Mouse (Mus musculus) macrophage (primary cell): ENCODE measurements around the gene Pde11a. TPM values are rescaled to one million over a fixed set of nuclear protein-coding genes. Genes with fewer than 3 reads are reported as not detected.

Source experiments
- H3K27ac ChIP-seq: fragments of 350-480 bp; formaldehyde crosslinking; 2 replicates; pipeline ENCODE4 v1.9.0; 2021
- H3K36me3 ChIP-seq: fragments of 350-480 bp; formaldehyde crosslinking; 2 replicates; pipeline ENCODE4 v1.9.0; 2021; ENCODE audit errors: inconsistent target
- H3K4me3 ChIP-seq: fragments of 350-480 bp; formaldehyde crosslinking; 2 replicates; pipeline ENCODE4 v1.9.0; 2021; ENCODE audit errors: inconsistent target
- H3K79me2 ChIP-seq: fragments of 350-480 bp; formaldehyde crosslinking; 2 replicates; pipeline ENCODE4 v1.9.0; 2021; ENCODE audit errors: inconsistent target
- WGBS: methylation state at CpG from one replicate; pipeline ENCODE4 v1.1.7; 2026; ENCODE audit warnings: inconsistent platforms; ENCODE audit not compliant: missing documents; 5-methylcytosine and 5-hydroxymethylcytosine counted together
- polyA plus RNA-seq: library from polyadenylated mRNA; stranded (reverse); fragments of 250-400 nt; gene quantifications from 3 replicates; pipeline ENCODE4 v1.2.4, GENCODE M21; 2018; ENCODE audit warnings: inconsistent platforms

The Pde11a gene
- polyA plus RNA-seq, 1 experiment from 2014 or later, result not detected

GRCm38 (mm10) chr2:76266622-76267021 lies 72.0 kb downstream of the Pde11a start:
- Histone ChIP-seq H3K36me3 (no peaks in the 10 kb centered on the region), H3K4me3 (no peak overlapping the region), H3K79me2 (no peaks in the 10 kb centered on the region), H3K27ac (no peak overlapping the region)
- 75% methylated on average over 10 of the region's 10 CpGs for WGBS

DNA sequence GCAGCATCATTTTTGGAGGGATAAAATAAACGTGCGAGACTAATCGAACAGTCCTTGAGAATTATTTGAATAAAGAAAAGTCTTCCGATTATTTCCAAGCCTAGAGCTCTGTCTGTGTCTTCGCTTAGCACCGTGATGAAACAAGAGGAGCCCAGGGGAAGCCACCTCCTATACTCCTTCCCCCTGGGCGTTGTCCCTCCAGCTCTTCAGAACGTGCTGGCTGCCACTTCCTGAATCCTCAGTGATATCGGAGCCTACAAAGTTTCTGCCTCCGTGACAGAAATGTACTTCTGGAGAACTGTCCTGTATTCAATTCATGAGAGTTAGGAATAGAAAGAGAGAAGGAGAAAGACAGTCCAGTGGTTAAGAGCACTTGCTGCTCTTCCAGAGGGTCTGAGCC lies 74.3 kb downstream of the Pde11a start:
- no peaks in the 10 kb centered on the region for H3K79me2 ChIP-seq
- 73% methylated on average over 10 of the region's 10 CpGs for WGBS
- no peak overlapping the region for H3K4me3 ChIP-seq
- H3K27ac ChIP-seq, result no peak overlapping the region
- H3K36me3 ChIP-seq, result no peaks in the 10 kb centered on the region

DNA sequence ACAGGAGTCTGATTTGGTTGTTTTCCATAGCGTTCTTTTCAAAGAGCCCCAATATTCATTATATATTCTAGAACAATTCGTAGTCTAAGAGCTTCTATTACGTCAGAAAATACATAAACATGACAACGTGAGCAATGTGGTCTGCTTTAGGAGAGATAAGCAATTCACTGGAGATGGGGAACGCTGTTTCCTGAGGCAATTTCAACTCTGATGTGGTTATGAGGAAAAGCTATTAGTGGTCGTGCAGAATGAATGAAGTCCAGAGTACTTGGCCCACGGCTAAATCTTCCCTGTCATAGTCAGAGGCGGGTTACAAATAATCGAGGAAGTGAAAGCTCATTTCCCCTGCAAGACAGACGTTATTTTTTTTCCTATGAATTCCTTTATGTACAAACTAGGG lies 75.9 kb downstream of the Pde11a start:
- 36% methylated on average over 10 of the region's 10 CpGs for WGBS
- no peak overlapping the region for H3K27ac ChIP-seq
- H3K36me3 ChIP-seq, result no peaks in the 10 kb centered on the region
- H3K79me2 ChIP-seq, result no peaks in the 10 kb centered on the region
- H3K4me3 ChIP-seq, result no peak overlapping the region

DNA sequence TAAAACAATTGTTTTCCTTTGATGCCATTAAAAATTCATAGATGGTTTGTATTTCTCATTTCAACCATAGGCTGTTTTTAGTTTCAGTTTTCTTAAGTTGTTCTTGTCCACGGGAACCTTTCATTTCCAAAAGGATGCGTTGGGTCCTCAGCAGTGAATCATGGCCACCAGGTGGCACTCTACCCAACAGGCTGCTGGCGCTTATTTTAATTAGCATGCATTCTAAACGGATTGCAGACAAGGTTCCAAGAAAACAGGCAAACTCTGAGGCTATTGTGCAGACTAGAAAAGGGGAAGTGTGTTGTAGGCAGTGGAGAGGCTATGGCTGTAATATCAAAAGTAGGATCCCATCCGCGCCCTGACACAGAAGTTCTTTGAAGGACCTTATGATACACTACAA lies 83.7 kb downstream of the Pde11a start:
- 15% methylated on average over 6 of the region's 6 CpGs for WGBS

DNA sequence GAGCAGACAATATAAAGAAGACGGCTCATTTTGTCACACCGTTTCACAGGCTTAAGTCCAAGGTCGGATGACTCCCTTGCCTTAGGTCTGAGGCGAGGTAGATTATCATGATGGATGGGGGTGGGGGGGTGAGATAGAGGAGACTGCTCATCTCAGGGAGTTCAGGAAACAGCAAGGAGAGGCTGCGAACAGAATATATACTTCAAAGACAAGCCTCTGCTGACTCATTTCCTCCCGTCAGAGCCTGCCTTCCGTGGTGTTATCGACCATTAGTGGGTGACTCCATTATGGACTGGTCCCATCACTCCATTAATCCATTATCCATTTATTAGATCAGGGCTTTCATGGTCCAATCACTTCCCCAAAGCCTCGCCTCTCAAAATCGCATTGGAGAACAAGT lies 87.2 kb downstream of the Pde11a start:
- Histone ChIP-seq H3K79me2 (no peaks in the 10 kb centered on the region), H3K36me3 (no peaks in the 10 kb centered on the region), H3K4me3 (no peak overlapping the region), H3K27ac (no peak overlapping the region)
- 75% methylated on average over 10 of the region's 10 CpGs for WGBS

More for the DNA sequence above, 83.7 kb downstream of the Pde11a start:
- Histone ChIP-seq H3K27ac (no peak overlapping the region), H3K36me3 (no peaks in the 10 kb centered on the region), H3K79me2 (no peaks in the 10 kb centered on the region), H3K4me3 (no peak overlapping the region)

- 80% methylated on average over 9 of the region's 10 CpGs for whole genome bisulfite sequencing
Observed at GRCm38 (mm10) chr2:76248242-76248641, 90.3 kb downstream of the Pde11a start.

GRCm38 (mm10) chr2:76239175-76239574 lies 99.4 kb downstream of the Pde11a start:
- no peak overlapping the region for H3K27ac ChIP-seq
- H3K79me2 ChIP-seq, result no peaks in the 10 kb centered on the region
- H3K36me3 ChIP-seq, result no peaks in the 10 kb centered on the region
- no peak overlapping the region for H3K4me3 ChIP-seq
- WGBS, result 93% methylated on average over 2 of the region's 2 CpGs

More at GRCm38 (mm10) chr2:76248242-76248641, 90.3 kb downstream of the Pde11a start:
- H3K27ac ChIP-seq, result no peak overlapping the region
- H3K4me3 ChIP-seq, result no peak overlapping the region
- H3K36me3 ChIP-seq, result no peaks in the 10 kb centered on the region
- no peaks in the 10 kb centered on the region for H3K79me2 ChIP-seq

DNA sequence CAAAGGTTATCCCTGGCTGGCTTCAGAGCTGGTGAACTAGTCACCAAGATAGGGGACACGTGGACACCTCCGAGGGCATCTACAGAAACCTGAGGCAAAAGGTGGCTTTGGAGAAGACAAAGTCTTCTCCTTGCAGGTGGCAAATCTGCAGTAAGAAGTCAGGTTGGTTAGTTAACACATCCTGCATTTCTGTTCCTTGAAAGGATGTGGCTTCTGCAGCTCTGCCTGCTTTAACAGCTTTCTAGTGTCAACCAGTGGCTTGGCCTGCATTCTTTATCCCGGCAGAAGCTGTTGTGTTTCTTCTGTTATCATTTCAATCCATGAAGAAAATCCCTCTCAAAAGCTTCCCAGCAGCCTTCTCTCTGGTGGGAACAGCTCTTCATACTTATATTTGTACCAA lies 100.1 kb downstream of the Pde11a start:
- H3K36me3 ChIP-seq, result no peaks in the 10 kb centered on the region

DNA sequence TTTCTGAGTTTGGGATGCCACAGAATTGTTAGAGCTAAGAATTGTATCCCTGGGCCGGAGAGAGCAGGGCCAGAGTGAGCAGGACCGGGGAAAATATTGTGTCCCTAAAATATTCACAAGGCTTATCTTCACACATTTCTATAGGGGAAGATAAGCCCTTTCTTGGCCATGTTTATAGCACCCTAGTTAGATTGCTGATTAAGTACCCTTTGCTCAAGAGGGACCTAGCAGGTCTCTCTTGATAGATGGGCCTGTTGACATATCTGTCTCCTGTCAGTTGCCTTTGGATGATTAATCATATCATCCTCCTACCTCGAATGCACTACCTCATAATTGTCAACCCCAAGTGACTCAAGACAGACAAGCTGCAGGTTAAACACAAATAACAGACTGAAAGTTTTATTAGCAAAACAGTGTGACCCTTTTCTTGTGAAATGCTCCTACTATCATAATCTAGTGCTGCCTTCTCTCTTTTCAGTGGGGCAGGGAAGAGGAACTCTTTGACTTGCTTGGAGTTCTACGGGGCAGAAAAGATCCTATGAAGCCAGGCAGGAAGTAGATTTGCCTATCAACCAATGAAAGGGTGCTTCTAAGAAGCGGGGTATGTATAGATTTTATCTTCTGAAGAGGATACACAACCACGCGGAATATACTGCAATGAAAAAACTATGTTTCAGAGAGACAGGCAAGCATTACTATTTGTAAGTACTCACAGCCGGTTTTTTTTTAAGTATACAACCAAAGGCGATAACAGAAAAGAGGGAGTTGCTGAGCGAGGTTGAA lies 100.7 kb downstream of the Pde11a start:
- Histone ChIP-seq H3K27ac (no peak overlapping the region), H3K36me3 (no peaks in the 10 kb centered on the region), H3K79me2 (no peaks in the 10 kb centered on the region), H3K4me3 (no peak overlapping the region)
- WGBS, result 76% methylated on average over 9 of the region's 10 CpGs

More for the DNA sequence above, 100.1 kb downstream of the Pde11a start:
- no peaks in the 10 kb centered on the region for H3K79me2 ChIP-seq
- H3K27ac ChIP-seq, result no peak overlapping the region
- WGBS, result 89% methylated on average over 3 of the region's 3 CpGs
- H3K4me3 ChIP-seq, result no peak overlapping the region

DNA sequence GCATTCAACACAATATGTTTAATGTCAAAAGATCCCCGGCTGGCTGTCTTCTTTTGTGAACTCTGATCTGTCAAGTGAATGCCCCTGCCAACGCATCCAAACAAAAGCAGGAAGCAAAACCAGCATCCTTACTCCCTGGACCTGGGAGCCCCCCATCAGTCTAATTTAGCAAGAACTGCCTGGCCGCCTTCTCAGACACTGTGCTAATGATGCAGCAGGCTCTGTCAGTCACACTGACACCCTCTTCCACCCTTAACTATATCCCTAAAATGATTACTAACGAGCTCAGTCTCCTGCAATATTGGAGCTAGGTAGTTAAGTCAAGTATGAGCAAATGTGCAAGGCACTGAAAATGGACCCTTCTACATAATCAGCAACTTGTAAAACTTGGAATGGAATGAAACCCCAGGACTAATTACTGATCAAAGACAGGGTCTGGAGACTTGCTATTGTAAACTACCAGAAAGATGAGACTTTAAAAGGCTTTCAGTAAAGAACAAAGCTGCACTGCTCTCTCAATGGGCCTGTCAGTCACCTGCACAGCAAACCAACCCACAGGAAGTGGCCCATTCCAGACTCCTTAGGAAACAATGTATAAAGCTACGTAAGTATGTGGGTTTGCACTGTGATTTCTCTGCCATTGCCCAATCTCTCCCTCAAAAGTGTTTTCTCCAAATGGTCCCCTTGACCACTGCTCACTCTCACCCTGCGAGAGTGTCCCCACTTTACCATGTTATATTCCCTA lies 118.0 kb downstream of the Pde11a start:
- Histone ChIP-seq H3K36me3 (no peaks in the 10 kb centered on the region), H3K27ac (no peak overlapping the region), H3K79me2 (no peaks in the 10 kb centered on the region), H3K4me3 (no peak overlapping the region)
- WGBS, result 77% methylated on average over 6 of the region's 6 CpGs

DNA sequence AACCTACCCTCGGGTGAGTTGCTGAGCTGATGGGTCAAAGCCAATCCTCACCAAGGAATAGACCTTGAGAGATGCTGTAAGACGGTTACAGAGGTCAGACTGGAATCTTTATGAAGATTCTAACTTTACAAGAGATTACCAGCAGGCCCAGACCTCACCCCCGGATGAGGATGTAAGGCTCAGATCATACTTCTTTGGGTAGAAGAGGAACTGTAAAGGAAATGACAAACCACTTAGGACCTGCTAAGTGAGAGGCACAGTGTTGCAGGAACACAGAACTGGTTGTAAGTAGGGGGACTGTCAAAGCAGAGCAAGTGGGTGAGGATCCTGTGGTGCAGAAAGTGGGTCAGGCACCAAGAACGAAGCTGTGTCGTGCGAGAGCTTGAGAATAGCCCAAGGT lies 119.0 kb downstream of the Pde11a start:
- no peak overlapping the region for H3K27ac ChIP-seq
- WGBS, result 22% methylated on average over 6 of the region's 6 CpGs
- no peak overlapping the region for H3K4me3 ChIP-seq
- H3K36me3 ChIP-seq, result no peaks in the 10 kb centered on the region
- no peaks in the 10 kb centered on the region for H3K79me2 ChIP-seq

GRCm38 (mm10) chr2:76216146-76216545 lies 122.4 kb downstream of the Pde11a start:
- Histone ChIP-seq H3K4me3 (no peak overlapping the region), H3K79me2 (no peaks in the 10 kb centered on the region), H3K36me3 (no peaks in the 10 kb centered on the region), H3K27ac (no peak overlapping the region)
- 89% methylated on average over 7 of the region's 7 CpGs for WGBS

GRCm38 (mm10) chr2:76215219-76215618 lies 123.4 kb downstream of the Pde11a start:
- no peaks in the 10 kb centered on the region for H3K79me2 ChIP-seq
- no peaks in the 10 kb centered on the region for H3K36me3 ChIP-seq
- H3K27ac ChIP-seq, result no peak overlapping the region
- WGBS, result 29% methylated on average over 9 of the region's 9 CpGs
- no peak overlapping the region for H3K4me3 ChIP-seq

DNA sequence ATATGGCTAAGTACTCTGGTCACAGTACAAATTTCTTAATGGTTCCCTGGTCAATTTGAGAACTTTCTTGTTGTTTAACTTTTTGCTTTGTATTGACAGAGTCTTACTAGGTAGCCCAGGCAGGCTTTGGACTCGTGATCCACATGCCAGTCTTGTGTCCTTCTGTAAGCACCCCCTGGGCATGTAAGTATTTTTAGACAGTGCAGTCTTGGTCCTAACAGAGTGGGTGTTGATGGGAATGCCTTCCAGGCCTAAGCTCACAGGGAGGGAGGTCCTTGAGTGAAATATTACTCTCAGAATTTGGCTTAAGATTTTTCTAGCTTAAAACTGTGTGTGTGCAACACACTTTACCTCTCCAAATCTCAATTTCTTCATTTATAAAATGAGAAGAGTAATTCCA lies 153.4 kb downstream of the Pde11a start:
- H3K36me3 ChIP-seq, result no peaks in the 10 kb centered on the region
- no peaks in the 10 kb centered on the region for H3K79me2 ChIP-seq
- H3K4me3 ChIP-seq, result no peak overlapping the region
- H3K27ac ChIP-seq, result no peak overlapping the region
- 88% methylated on average over 1 of the region's 1 CpGs for WGBS

DNA sequence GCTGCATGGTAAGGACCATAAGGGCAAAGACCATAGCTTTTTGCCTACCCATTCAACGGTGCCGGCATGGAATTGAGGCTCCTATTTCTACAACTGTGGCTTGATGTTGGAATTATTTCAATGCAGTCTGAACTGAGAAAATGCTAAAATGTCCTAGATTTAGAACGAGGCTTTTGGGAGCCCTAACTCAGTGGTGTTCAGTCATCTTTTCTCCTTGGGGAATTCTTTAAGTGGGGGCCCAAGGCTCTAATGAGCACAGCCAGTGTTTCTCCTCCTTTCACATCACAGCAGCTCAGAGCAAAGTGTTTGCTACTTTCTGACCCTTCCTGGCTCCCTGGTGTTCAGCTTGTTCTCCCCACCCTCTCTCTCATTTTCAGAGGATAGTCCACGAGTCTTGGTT lies 175.8 kb downstream of the Pde11a start:
- Histone ChIP-seq H3K27ac (no peak overlapping the region), H3K36me3 (no peaks in the 10 kb centered on the region), H3K4me3 (no peak overlapping the region), H3K79me2 (no peaks in the 10 kb centered on the region)
- WGBS, result 81% methylated on average over 4 of the region's 4 CpGs
